Mouse (Mus musculus): ENCODE measurements at regions not wholly inside any gene's neighbourhood (a gene's known extent, or its start where the extent isn't known, plus 50 kb on each side); places are given as distances from the start of the nearest gene placed in this dataset.

GRCm38 (mm10) chr12:13002703-13003102 lies 61.0 kb upstream of the Mycn start:
- TF ChIP-seq POLR2A (IDR thresholded peaks at IDR 0.05; ENCODE audit: control insufficient read depth, extremely low read depth, insufficient read depth, low read length, poor library complexity) (no peak), CTCF (IDR thresholded peaks at IDR 0.05; ENCODE audit: borderline replicate concordance, control insufficient read depth, extremely low read depth, insufficient read depth, low read length, poor library complexity) (no peak)
